Mouse (Mus musculus): ENCODE results near the gene Arrdc3.

DNA sequence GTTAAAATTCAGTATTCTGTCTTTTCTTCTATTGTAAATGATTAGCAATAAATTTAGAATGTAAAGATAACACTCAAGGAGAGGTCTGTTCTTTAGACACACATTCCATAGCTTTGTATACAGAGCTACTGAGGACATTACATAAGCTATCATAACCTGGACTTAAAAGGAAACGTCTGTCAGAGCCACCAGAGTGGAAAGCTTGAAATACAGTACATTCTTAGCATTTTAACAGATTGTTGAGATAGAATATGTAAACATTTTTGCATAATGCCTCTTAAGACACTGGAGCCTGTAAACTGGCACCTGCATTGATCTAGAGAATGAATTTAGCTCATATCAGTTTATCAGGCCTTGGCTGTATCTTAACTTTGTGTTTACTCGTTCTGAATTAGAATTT, 4.7 kb downstream of the Arrdc3 start:
- no peak for TF ChIP-seq CTCF (IDR thresholded peaks at IDR 0.05; ENCODE audit: borderline replicate concordance, extremely low read depth, insufficient read depth, insufficient read length)
- TF ChIP-seq POLR2A (IDR thresholded peaks at IDR 0.05; ENCODE audit: borderline replicate concordance, extremely low read depth, insufficient read depth, insufficient read length, poor library complexity, severe bottlenecking), result no peak
